Mouse (Mus musculus) thymus, adult 2 months (tissue): ENCODE results near the gene Secisbp2.

Source experiments
- CTCF ChIP-seq: fragments of 200-500 bp; IDR thresholded peaks from 2 replicates; pipeline ENCODE4 v1.5.1; 2012; ENCODE audit warnings: mild to moderate bottlenecking, control low read depth, low read length, moderate library complexity, borderline replicate concordance; ENCODE audit not compliant: control insufficient read depth, poor library complexity, insufficient read depth; ENCODE audit errors: extremely low read depth
- POLR2A ChIP-seq: fragments of 200-500 bp; IDR thresholded peaks from 2 replicates; pipeline ENCODE4 v1.6.1; 2012; ENCODE audit warnings: mild to moderate bottlenecking, low read length, control low read depth, moderate library complexity; ENCODE audit not compliant: control insufficient read depth, poor library complexity, insufficient read depth; ENCODE audit errors: extremely low read depth

- TF ChIP-seq CTCF (no peak), POLR2A (no peak)
Observed at GRCm38 (mm10) chr13:51648237-51648636, 3.3 kb upstream of the Secisbp2 start.
